Mouse (Mus musculus) megakaryocyte, embryonic 14.5 days (primary cell): Measurements from ENCODE around the gene Nr1i3.

ENCODE experiments used
- FLI1 ChIP-seq: IDR thresholded peaks from 2 replicates; pipeline ENCODE4 v1.6.1; 2012; ENCODE audit warnings: low read length, inconsistent platforms, mixed read lengths
- GATA1 ChIP-seq: IDR thresholded peaks from 3 replicates; pipeline ENCODE4 v1.6.1; 2012; ENCODE audit warnings: mixed read lengths, low read length, inconsistent platforms, borderline replicate concordance

- TF ChIP-seq FLI1 = no peak
- no peak for TF ChIP-seq GATA1
Observed at GRCm38 (mm10) chr1:171221281-171222193, 7.8 kb downstream of the Nr1i3 start.
